Mouse (Mus musculus): ENCODE data around the gene Vnn1. TPM values are rescaled to one million over a fixed set of nuclear protein-coding genes. Genes with fewer than 3 reads are reported as not detected.

Gene Vnn1
- polyA plus RNA-seq, 1 experiment from 2014 or later, result 0.95 TPM

GRCm38 (mm10) chr10:23922468-23922867, 28.0 kb downstream of the Vnn1 start:
- H3K4me1 ChIP-seq, result no peaks in the 10 kb centered on the region
- H3K36me3 ChIP-seq, result no peaks in the 10 kb centered on the region
- no peak overlapping the region for H3K4me3 ChIP-seq
- no peak for ATAC-seq (ENCODE audit: low FRiP score, low read depth)
- H3K9me3 ChIP-seq, result no peaks in the 10 kb centered on the region
- no peak overlapping the region for H3K9ac ChIP-seq
- no peaks in the 10 kb centered on the region for H3K27me3 ChIP-seq
- no peak overlapping the region for H3K27ac ChIP-seq
- WGBS, result 58% methylated on average over 3 of the region's 3 CpGs
- H3K4me2 ChIP-seq (replicated peaks), result no peak overlapping the region

DNA sequence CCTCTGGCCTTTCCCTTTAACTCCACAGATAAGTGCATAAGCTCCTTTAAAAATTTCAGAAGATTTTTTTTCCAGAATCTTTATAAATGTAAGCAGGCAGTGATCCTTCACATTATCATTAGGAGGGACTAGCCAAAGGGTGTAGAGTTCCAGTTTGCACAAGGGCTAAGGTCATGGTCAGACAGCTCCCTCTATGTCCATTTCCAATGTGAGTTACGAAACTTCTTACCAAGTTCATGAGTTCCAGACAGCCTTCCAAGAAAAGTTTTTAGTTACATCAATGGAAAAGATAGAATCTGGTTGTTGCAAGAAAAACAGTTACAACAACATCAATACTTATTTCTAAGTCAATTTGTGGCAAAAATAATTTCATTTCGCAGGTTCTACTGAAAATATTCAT, 29.5 kb downstream of the Vnn1 start:
- Histone ChIP-seq H3K4me1 (no peaks in the 10 kb centered on the region), H3K9me3 (no peaks in the 10 kb centered on the region), H3K4me3 (no peak overlapping the region), H3K36me3 (no peaks in the 10 kb centered on the region), H3K27ac (no peak overlapping the region), H3K9ac (no peak overlapping the region), H3K27me3 (no peaks in the 10 kb centered on the region), H3K4me2 (replicated peaks) (no peak overlapping the region)
- 81% methylated on average over 2 of the region's 2 CpGs for WGBS
- ATAC-seq (ENCODE audit: low FRiP score, low read depth), result no peak

- no peak for ATAC-seq (ENCODE audit: low FRiP score, low read depth)
- Histone ChIP-seq H3K4me3 (no peak overlapping the region), H3K27me3 (no peaks in the 10 kb centered on the region), H3K36me3 (no peaks in the 10 kb centered on the region), H3K4me1 (no peaks in the 10 kb centered on the region), H3K4me2 (replicated peaks) (no peak overlapping the region), H3K27ac (no peak overlapping the region), H3K9ac (no peak overlapping the region), H3K9me3 (no peaks in the 10 kb centered on the region)
- WGBS, result 24% methylated on average over 4 of the region's 4 CpGs
Observed at GRCm38 (mm10) chr10:23937613-23938012, 43.1 kb downstream of the Vnn1 start.

DNA sequence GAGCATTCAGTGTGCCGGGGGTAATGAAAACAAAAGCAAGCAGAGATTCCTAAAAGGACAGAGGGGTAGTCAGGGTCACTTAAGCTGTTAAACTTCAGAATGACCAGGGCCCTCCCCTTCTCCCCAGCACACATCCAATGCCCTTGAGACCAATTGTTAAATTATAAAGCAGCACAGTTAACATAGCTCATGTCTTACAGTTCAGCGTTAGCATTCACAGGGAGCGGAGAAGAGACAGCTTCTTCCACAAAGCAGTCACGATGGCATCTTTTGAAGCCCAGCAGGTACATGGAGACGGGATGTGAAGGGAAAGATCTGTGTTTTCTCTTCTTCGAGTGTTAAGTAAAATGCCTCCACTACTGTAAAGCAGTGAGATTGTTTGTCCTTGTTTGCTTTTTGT, 43.8 kb downstream of the Vnn1 start, which contains the start of gene Taar2:
Taar2 (plus strand) TSS at position 261 of the 400 bp plus-strand sequence.
- no peak within 1 kb of the TSS for H3K27ac ChIP-seq
- no peak within 1 kb of the TSS for H3K9ac ChIP-seq
- no peak within 1 kb of the TSS for H3K4me3 ChIP-seq
- WGBS, result 54% methylated on average over 6 of the region's 6 CpGs
- no peaks in the 10 kb centered on the region for H3K27me3 ChIP-seq
- no peak for ATAC-seq (ENCODE audit: low FRiP score, low read depth)
- H3K4me1 ChIP-seq, result no peaks in the 10 kb centered on the region
- H3K36me3 ChIP-seq, result no peaks in the 10 kb centered on the region
- no peaks in the 10 kb centered on the region for H3K9me3 ChIP-seq
- no peak within 1 kb of the TSS for H3K4me2 ChIP-seq (replicated peaks)

- H3K4me2 ChIP-seq (replicated peaks), result no peak overlapping the region
- ATAC-seq (ENCODE audit: low FRiP score, low read depth), result no peak
- H3K4me3 ChIP-seq, result no peak overlapping the region
- no peaks in the 10 kb centered on the region for H3K27me3 ChIP-seq
- WGBS, result 75% methylated on average over 5 of the region's 5 CpGs
- H3K4me1 ChIP-seq, result 0 out of 2 replicates have a peak, but pooled peaks cover 5% of the 10 kb centered on the region
- H3K36me3 ChIP-seq, result no peaks in the 10 kb centered on the region
- no peak overlapping the region for H3K27ac ChIP-seq
- no peaks in the 10 kb centered on the region for H3K9me3 ChIP-seq
- no peak overlapping the region for H3K9ac ChIP-seq
Observed at GRCm38 (mm10) chr10:23942465-23942864, 48.0 kb downstream of the Vnn1 start.

- Histone ChIP-seq H3K9ac (no peak overlapping the region), H3K4me2 (replicated peaks) (no peak overlapping the region), H3K27me3 (no peaks in the 10 kb centered on the region), H3K4me3 (no peak overlapping the region), H3K9me3 (no peaks in the 10 kb centered on the region), H3K27ac (no peak overlapping the region), H3K4me1 (peaks cover 10% of the 10 kb centered on the region; the same call in 1 of the 2 replicates), H3K36me3 (no peaks in the 10 kb centered on the region)
- ATAC-seq (ENCODE audit: low FRiP score, low read depth), result no peak
- WGBS, result 55% methylated on average over 7 of the region's 7 CpGs
Observed at GRCm38 (mm10) chr10:23948026-23948425, 53.5 kb downstream of the Vnn1 start.

DNA sequence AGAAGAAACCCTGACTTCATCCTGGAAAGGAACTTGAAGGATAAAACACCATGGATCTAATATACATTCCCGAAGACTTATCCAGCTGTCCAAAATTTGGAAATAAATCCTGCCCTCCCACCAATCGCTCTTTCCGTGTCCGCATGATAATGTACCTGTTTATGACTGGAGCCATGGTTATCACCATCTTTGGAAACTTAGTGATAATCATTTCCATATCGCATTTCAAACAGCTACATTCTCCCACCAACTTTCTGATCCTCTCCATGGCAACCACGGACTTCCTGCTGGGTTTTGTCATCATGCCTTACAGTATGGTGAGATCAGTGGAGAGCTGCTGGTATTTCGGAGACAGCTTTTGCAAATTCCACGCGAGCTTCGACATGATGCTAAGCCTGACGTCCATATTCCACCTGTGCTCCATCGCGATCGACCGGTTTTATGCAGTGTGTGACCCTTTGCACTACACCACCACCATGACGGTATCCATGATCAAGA, 55.1 kb downstream of the Vnn1 start, which contains the start of gene Taar3:
Taar3 (plus strand) TSS at position 51 of the 498 bp plus-strand sequence.
- H3K4me1 ChIP-seq, result peaks cover 10% of the 10 kb centered on the region; the same call in 1 of the 2 replicates
- ATAC-seq (ENCODE audit: low FRiP score, low read depth), result no peak
- WGBS, result 86% methylated on average over 16 of the region's 16 CpGs

GRCm38 (mm10) chr10:23951714-23952113, 57.2 kb downstream of the Vnn1 start:
- Histone ChIP-seq H3K9ac (no peak overlapping the region), H3K4me3 (no peak overlapping the region), H3K4me1 (peaks cover 5% of the 10 kb centered on the region; the same call in 1 of the 2 replicates), H3K36me3 (no peaks in the 10 kb centered on the region), H3K4me2 (replicated peaks) (no peak overlapping the region), H3K9me3 (no peaks in the 10 kb centered on the region), H3K27me3 (no peaks in the 10 kb centered on the region), H3K27ac (no peak overlapping the region)
- ATAC-seq (ENCODE audit: low FRiP score, low read depth), result no peak
- 81% methylated on average over 6 of the region's 6 CpGs for WGBS

More for the DNA sequence above, 55.1 kb downstream of the Vnn1 start, which contains the start of gene Taar3:
- H3K27me3 ChIP-seq, result no peaks in the 10 kb centered on the region
- no peak within 1 kb of the TSS for H3K27ac ChIP-seq
- H3K36me3 ChIP-seq, result no peaks in the 10 kb centered on the region
- H3K4me3 ChIP-seq, result no peak within 1 kb of the TSS
- H3K4me2 ChIP-seq (replicated peaks), result no peak within 1 kb of the TSS
- H3K9me3 ChIP-seq, result no peaks in the 10 kb centered on the region
- no peak within 1 kb of the TSS for H3K9ac ChIP-seq

Other genes with a start within 250 kb of the Vnn1 start
- gene Rps12, start 107.4 kb upstream of the Vnn1 start, polyA plus RNA-seq (2015; fragmentation: Nextera tagmentation; extraction: Ambion mirVana), result 174 and 179 TPM in 2 replicates
- gene Slc18b1, start 97.7 kb upstream of the Vnn1 start, polyA plus RNA-seq (2015; fragmentation: Nextera tagmentation; extraction: Ambion mirVana), result 16.6 and 18.1 TPM in 2 replicates
- gene Vnn3, start 43.2 kb upstream of the Vnn1 start, polyA plus RNA-seq (2015; fragmentation: Nextera tagmentation; extraction: Ambion mirVana), result not detected in 2 replicates
- gene Taar1, start 25.7 kb downstream of the Vnn1 start, polyA plus RNA-seq (2015; fragmentation: Nextera tagmentation; extraction: Ambion mirVana), result not detected in 2 replicates
- gene Taar2, start 43.9 kb downstream of the Vnn1 start, polyA plus RNA-seq (2015; fragmentation: Nextera tagmentation; extraction: Ambion mirVana), result not detected in 2 replicates
- not detected in 2 replicates for gene Taar3, start 54.9 kb downstream of the Vnn1 start, polyA plus RNA-seq (2015; fragmentation: Nextera tagmentation; extraction: Ambion mirVana)
- gene Taar4, start 65.8 kb downstream of the Vnn1 start, polyA plus RNA-seq (2015; fragmentation: Nextera tagmentation; extraction: Ambion mirVana), result not detected in 2 replicates
- not detected in 2 replicates for gene Taar5, start 76.0 kb downstream of the Vnn1 start, polyA plus RNA-seq (2015; fragmentation: Nextera tagmentation; extraction: Ambion mirVana)
- gene Taar6, start 91.0 kb downstream of the Vnn1 start, polyA plus RNA-seq (2015; fragmentation: Nextera tagmentation; extraction: Ambion mirVana), result not detected in 2 replicates
- gene Taar7a, start 98.8 kb downstream of the Vnn1 start, polyA plus RNA-seq (2015; fragmentation: Nextera tagmentation; extraction: Ambion mirVana), result not detected in 2 replicates
- not detected in 2 replicates for gene Taar7b, start 105.3 kb downstream of the Vnn1 start, polyA plus RNA-seq (2015; fragmentation: Nextera tagmentation; extraction: Ambion mirVana)
- gene Taar7d, start 132.5 kb downstream of the Vnn1 start, polyA plus RNA-seq (2015; fragmentation: Nextera tagmentation; extraction: Ambion mirVana), result not detected in 2 replicates
- not detected in 2 replicates for gene Taar7e, start 142.9 kb downstream of the Vnn1 start, polyA plus RNA-seq (2015; fragmentation: Nextera tagmentation; extraction: Ambion mirVana)
- not detected in 2 replicates for gene Taar7f, start 154.8 kb downstream of the Vnn1 start, polyA plus RNA-seq (2015; fragmentation: Nextera tagmentation; extraction: Ambion mirVana)
- not detected in 2 replicates for gene Taar8a, start 181.8 kb downstream of the Vnn1 start, polyA plus RNA-seq (2015; fragmentation: Nextera tagmentation; extraction: Ambion mirVana)
- gene Taar8b, start 197.6 kb downstream of the Vnn1 start, polyA plus RNA-seq (2015; fragmentation: Nextera tagmentation; extraction: Ambion mirVana), result not detected in 2 replicates
- not detected in 2 replicates for gene Taar8c, start 207.2 kb downstream of the Vnn1 start, polyA plus RNA-seq (2015; fragmentation: Nextera tagmentation; extraction: Ambion mirVana)
- gene Taar9, start 214.8 kb downstream of the Vnn1 start, polyA plus RNA-seq (2015; fragmentation: Nextera tagmentation; extraction: Ambion mirVana), result not detected in 2 replicates

Data from limb, embryonic 13.5 days (tissue).